Mouse (Mus musculus) colon, adult 2 months (tissue): Measurements from ENCODE around the gene Clstn1. TPM values are rescaled to one million over a fixed set of nuclear protein-coding genes. Genes with fewer than 3 reads are reported as not detected.

Experiments used
- polyA plus RNA-seq: library from polyadenylated mRNA; depleted of rRNA; stranded (reverse); fragments of >200 nt; gene quantifications from 2 replicates; pipeline ENCODE4 v1.2.3, GENCODE M21; 2012; rRNA removed

The Clstn1 gene
- 99.1 and 117 TPM in 2 replicates for polyA plus RNA-seq

DNA sequence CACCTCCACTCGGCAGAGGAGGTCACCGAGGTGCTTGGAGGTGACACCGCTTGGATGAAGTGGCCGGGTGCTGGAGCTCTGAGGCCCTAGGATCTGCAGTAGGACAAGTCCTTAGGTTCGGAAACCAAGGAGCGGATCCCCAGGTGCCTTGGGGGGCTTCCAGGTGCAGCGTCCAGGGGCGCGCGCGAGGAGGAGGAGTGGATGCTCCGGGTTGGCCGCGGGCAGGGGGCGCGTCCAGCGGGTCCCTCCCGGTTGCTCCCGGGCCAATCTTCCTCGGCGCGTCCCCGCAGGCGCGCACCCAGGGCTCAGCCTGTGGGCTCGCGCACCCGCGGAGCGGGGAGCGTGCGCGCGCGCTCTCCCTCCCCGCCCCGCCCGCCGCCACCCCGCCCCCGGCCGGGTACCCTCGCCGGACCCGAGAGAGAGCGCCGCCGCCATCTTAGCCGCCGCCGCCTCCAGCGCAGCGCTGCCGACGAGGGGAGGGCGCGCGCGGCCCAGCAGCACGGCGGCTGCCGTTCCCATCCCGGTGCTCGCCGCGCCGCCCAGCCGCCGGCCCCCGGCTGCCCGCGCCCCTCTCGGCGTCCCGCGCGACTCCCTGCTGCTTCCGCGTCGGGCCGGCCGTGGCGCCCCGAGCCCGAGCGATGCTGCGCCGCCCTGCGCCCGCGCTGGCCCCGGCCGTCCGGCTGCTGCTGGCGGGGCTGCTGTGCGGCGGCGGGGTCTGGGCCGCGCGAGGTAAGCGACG, at the start of gene Clstn1:
Clstn1 (plus strand) TSS at position 425 of the 739 bp plus-strand sequence.

Other genes with a start within 250 kb of the Clstn1 start
- 48.1 and 56.0 TPM in 2 replicates for gene Ube4b, start 159.7 kb upstream of the Clstn1 start, polyA plus RNA-seq
- 0.66 and 1.6 TPM in 2 replicates for gene Rbp7, start 131.5 kb upstream of the Clstn1 start, polyA plus RNA-seq
- gene Tmem274, start 109.1 kb upstream of the Clstn1 start, polyA plus RNA-seq, result not detected in 2 replicates
- 8.3 and 9.8 TPM in 2 replicates for gene Nmnat1, start 101.3 kb upstream of the Clstn1 start, polyA plus RNA-seq
- gene Lzic, start 101.2 kb upstream of the Clstn1 start, polyA plus RNA-seq, result 11.1 and 12.1 TPM in 2 replicates
- gene Ctnnbip1, start 68.2 kb upstream of the Clstn1 start, polyA plus RNA-seq, result 23.1 and 27.2 TPM in 2 replicates
- 6.5 and 6.8 TPM in 2 replicates for gene Pik3cd, start 116.1 kb downstream of the Clstn1 start, polyA plus RNA-seq
- gene Tmem201, start 151.6 kb downstream of the Clstn1 start, polyA plus RNA-seq, result 30.3 and 34.2 TPM in 2 replicates
- 13.2 and 16.9 TPM in 2 replicates for gene Slc25a33, start 187.8 kb downstream of the Clstn1 start, polyA plus RNA-seq